Mouse (Mus musculus): ENCODE results near the gene Nadk2.

GRCm38 (mm10) chr15:9068881-9069280 lies 2.2 kb upstream of the Nadk2 start:
- TF ChIP-seq CHD2 (IDR thresholded peaks at IDR 0.05; ENCODE audit: low read depth, low read length) (no peak), ZC3H11A (IDR thresholded peaks at IDR 0.05; ENCODE audit: borderline replicate concordance, low read depth, low read length) (no peak), ZNF384 (IDR thresholded peaks at IDR 0.05; ENCODE audit: low read depth, low read length) (no peak), MAFK (IDR thresholded peaks at IDR 0.05; ENCODE audit: insufficient read depth, low read depth, low read length) (no peak)

Measured in ES-E14 (cell line).